Mouse (Mus musculus) lung, postnatal 36 days (tissue): ENCODE results near the gene Arhgap28.

ENCODE experiments used
- DNase-seq: peaks from one replicate; pipeline ENCODE4 v3.0.0; 2022; ENCODE audit warnings: mixed read lengths

Gene Arhgap28

GRCm38 (mm10) chr17:67988920-67989621, 14.8 kb downstream of the Arhgap28 start:
- DNase-seq: peak; percentile 83

GRCm38 (mm10) chr17:67985532-67985931, 18.4 kb downstream of the Arhgap28 start:
- DNase-seq: no peak

GRCm38 (mm10) chr17:67980573-67980972, 23.3 kb downstream of the Arhgap28 start:
- DNase-seq: no peak

GRCm38 (mm10) chr17:67979248-67979647, 24.7 kb downstream of the Arhgap28 start:
- DNase-seq: no peak

GRCm38 (mm10) chr17:67978786-67979185, 25.1 kb downstream of the Arhgap28 start:
- peak; percentile 82 for DNase-seq

GRCm38 (mm10) chr17:67976465-67976864, 27.5 kb downstream of the Arhgap28 start:
- no peak for DNase-seq

- DNase-seq: peak; percentile 61
These were observed 27.9 kb downstream of the Arhgap28 start for GRCm38 (mm10) chr17:67976027-67976426.

- no peak for DNase-seq
These were observed 29.2 kb downstream of the Arhgap28 start for GRCm38 (mm10) chr17:67974679-67975078.

- no peak for DNase-seq
These were observed 36.9 kb downstream of the Arhgap28 start for GRCm38 (mm10) chr17:67966853-67967540.

- no peak for DNase-seq
These were observed 41.1 kb downstream of the Arhgap28 start for GRCm38 (mm10) chr17:67962858-67963257.

GRCm38 (mm10) chr17:67962020-67962419, 41.9 kb downstream of the Arhgap28 start:
- no peak for DNase-seq

- no peak for DNase-seq
These were observed 45.0 kb downstream of the Arhgap28 start for GRCm38 (mm10) chr17:67958909-67959308.

- no peak for DNase-seq
These were observed 46.3 kb downstream of the Arhgap28 start for GRCm38 (mm10) chr17:67957603-67958002.

- DNase-seq: no peak
These were observed 47.8 kb downstream of the Arhgap28 start for GRCm38 (mm10) chr17:67955876-67956690.

- no peak for DNase-seq
These were observed 49.0 kb downstream of the Arhgap28 start for GRCm38 (mm10) chr17:67954961-67955360.

- no peak for DNase-seq
These were observed 53.3 kb downstream of the Arhgap28 start for GRCm38 (mm10) chr17:67950523-67951213.

GRCm38 (mm10) chr17:67948601-67949000, 55.3 kb downstream of the Arhgap28 start:
- no peak for DNase-seq

GRCm38 (mm10) chr17:67945453-67945852, 58.5 kb downstream of the Arhgap28 start:
- no peak for DNase-seq

- DNase-seq: no peak
These were observed 59.7 kb downstream of the Arhgap28 start for GRCm38 (mm10) chr17:67944256-67944655.

- no peak for DNase-seq
These were observed 62.9 kb downstream of the Arhgap28 start for GRCm38 (mm10) chr17:67941026-67941425.

- no peak for DNase-seq
These were observed 66.9 kb downstream of the Arhgap28 start for GRCm38 (mm10) chr17:67937050-67937449.

- no peak for DNase-seq
These were observed 68.4 kb downstream of the Arhgap28 start for GRCm38 (mm10) chr17:67935556-67935955.

GRCm38 (mm10) chr17:67931396-67931795, 72.5 kb downstream of the Arhgap28 start:
- no peak for DNase-seq
